Comparison of ENCODE assay signal across 8 mouse cellular contexts in genomic region chr8:95392604-95393003, GRCm38 (mm10). TPM values are rescaled to one million over a fixed set of nuclear protein-coding genes. Genes with fewer than 3 reads are reported as not detected.
DNase-seq lines count a peak whose midpoint lies in the region; ATAC-seq and TF ChIP-seq lines count a peak whose summit lies in the region.
"Had no signal": no experiment of that assay in that cellular context is flagged by ENCODE, and none has a peak within 500 bp of the region (broad histone marks: within the 10 kb centered on the region; RNA-seq: fewer than 3 reads in every experiment).

No protein-coding gene starts in this region.

- no peaks in the 10 kb centered on the region for H3K9me3 ChIP-seq in midbrain, embryonic 13.5 days
- no peaks in the 10 kb centered on the region for H3K9me3 ChIP-seq in midbrain, embryonic 15.5 days
- no peaks in the 10 kb centered on the region for H3K9me3 ChIP-seq in heart, embryonic 16.5 days (replicated peaks; ENCODE audit: control insufficient read depth, low read length)
- H3K9me3 ChIP-seq in kidney, postnatal 0 days (replicated peaks; ENCODE audit: low read length): no peaks in the 10 kb centered on the region
- no peaks in the 10 kb centered on the region for H3K9me3 ChIP-seq in stomach, postnatal 0 days (ENCODE audit: control insufficient read depth, low read length)

- ATAC-seq in midbrain, embryonic 13.5 days: no peak
- no peak for ATAC-seq in midbrain, embryonic 15.5 days (replicated peaks)
- ATAC-seq in heart, embryonic 16.5 days (replicated peaks; ENCODE audit: extremely low read depth, insufficient read depth, low FRiP score): peak; percentile 46
- ATAC-seq in kidney, postnatal 0 days (replicated peaks; ENCODE audit: low FRiP score, low read depth): no peak
- peak; percentile 14; the same call in 1 of the 2 replicates for ATAC-seq in stomach, postnatal 0 days (ENCODE audit: low FRiP score, low TSS enrichment)

- TF ChIP-seq CTCF in kidney, postnatal 0 days (IDR thresholded peaks at IDR 0.05; ENCODE audit: low read depth): no peak
- no peak for TF ChIP-seq CTCF in stomach, postnatal 0 days (IDR thresholded peaks at IDR 0.05; ENCODE audit: low read depth)

- peaks cover 13% of the 10 kb centered on the region; the same call in 1 of the 2 replicates for H3K4me1 ChIP-seq in midbrain, embryonic 13.5 days (replicated peaks)
- 0 out of 2 replicates have a peak, but pooled peaks cover 6% of the 10 kb centered on the region for H3K4me1 ChIP-seq in midbrain, embryonic 15.5 days
- peaks cover 37% of the 10 kb centered on the region for H3K4me1 ChIP-seq in heart, embryonic 16.5 days (ENCODE audit: control insufficient read depth, insufficient read depth, low read length)
- H3K4me1 ChIP-seq in kidney, postnatal 0 days (replicated peaks; ENCODE audit: insufficient read depth, low read length): peaks cover 19% of the 10 kb centered on the region; the same call in 1 of the 2 replicates
- no peaks in the 10 kb centered on the region for H3K4me1 ChIP-seq in stomach, postnatal 0 days (replicated peaks; ENCODE audit: control insufficient read depth, insufficient read depth)

- no peak overlapping the region for H3K4me3 ChIP-seq in midbrain, embryonic 13.5 days (replicated peaks)
- no peak overlapping the region for H3K4me3 ChIP-seq in midbrain, embryonic 15.5 days
- H3K4me3 ChIP-seq in heart, embryonic 16.5 days (ENCODE audit: low read length): no peak overlapping the region
- no peak overlapping the region for H3K4me3 ChIP-seq in kidney, postnatal 0 days (replicated peaks; ENCODE audit: low read depth, low read length)
- no peak overlapping the region for H3K4me3 ChIP-seq in stomach, postnatal 0 days (ENCODE audit: low read depth, low read length)

- TF ChIP-seq EP300 in stomach, postnatal 0 days (optimal IDR thresholded peaks at IDR 0.05): no peak

- WGBS in midbrain, embryonic 13.5 days: 87% methylated on average over 5 of the region's 5 CpGs
- WGBS in midbrain, embryonic 15.5 days: 75% methylated on average over 5 of the region's 5 CpGs
- WGBS in heart, embryonic 16.5 days: 62% methylated on average over 5 of the region's 5 CpGs
- 75% methylated on average over 5 of the region's 5 CpGs for WGBS in kidney, postnatal 0 days
- 71% methylated on average over 5 of the region's 5 CpGs for WGBS in stomach, postnatal 0 days

- H3K36me3 ChIP-seq in midbrain, embryonic 13.5 days: no peaks in the 10 kb centered on the region
- no peaks in the 10 kb centered on the region for H3K36me3 ChIP-seq in midbrain, embryonic 15.5 days (replicated peaks)
- H3K36me3 ChIP-seq in heart, embryonic 16.5 days (ENCODE audit: control insufficient read depth, insufficient read depth): no peaks in the 10 kb centered on the region
- H3K36me3 ChIP-seq in kidney, postnatal 0 days (ENCODE audit: insufficient read depth, low read length): no peaks in the 10 kb centered on the region
- H3K36me3 ChIP-seq in stomach, postnatal 0 days (ENCODE audit: control insufficient read depth, insufficient read depth, low read length): no peaks in the 10 kb centered on the region

- no peak overlapping the region for H3K9ac ChIP-seq in midbrain, embryonic 13.5 days (replicated peaks)
- H3K9ac ChIP-seq in midbrain, embryonic 15.5 days: no peak overlapping the region
- no peak overlapping the region for H3K9ac ChIP-seq in heart, embryonic 16.5 days (ENCODE audit: low read length)
- H3K9ac ChIP-seq in kidney, postnatal 0 days (ENCODE audit: low read depth, low read length): no peak overlapping the region
- no peak overlapping the region for H3K9ac ChIP-seq in stomach, postnatal 0 days (ENCODE audit: low read length)

- H3K27ac ChIP-seq in midbrain, embryonic 13.5 days: 0 out of 2 replicates have a peak overlapping the region, but pooled peaks have one; percentile 20
- H3K27ac ChIP-seq in midbrain, embryonic 15.5 days: no peak overlapping the region
- H3K27ac ChIP-seq in heart, embryonic 16.5 days (ENCODE audit: low read length): peak overlapping the region; percentile 77
- peak overlapping the region; percentile 63 for H3K27ac ChIP-seq in kidney, postnatal 0 days
- H3K27ac ChIP-seq in stomach, postnatal 0 days (replicated peaks): no peak overlapping the region

- no peak overlapping the region for H3K4me2 ChIP-seq in midbrain, embryonic 13.5 days (replicated peaks)
- H3K4me2 ChIP-seq in midbrain, embryonic 15.5 days: no peak overlapping the region
- no peak overlapping the region for H3K4me2 ChIP-seq in heart, embryonic 16.5 days (ENCODE audit: low read depth, low read length)
- no peak overlapping the region for H3K4me2 ChIP-seq in kidney, postnatal 0 days (ENCODE audit: low read length)
- no peak overlapping the region for H3K4me2 ChIP-seq in stomach, postnatal 0 days (replicated peaks; ENCODE audit: low read depth)

- DNase-seq in kidney, postnatal 0 days (ENCODE audit: low spot score): peak; percentile 55
- no peak for DNase-seq in stomach, postnatal 0 days (ENCODE audit: low spot score)
- DNase-seq in urinary bladder, postnatal 10 days (ENCODE audit: low spot score): no peak
- no peak for DNase-seq in urinary bladder, adult 18-20 months (ENCODE audit: low spot score in 2 of 2)
- DNase-seq: cerebellum, adult 11-12 months had no signal

- no peaks in the 10 kb centered on the region for H3K27me3 ChIP-seq in midbrain, embryonic 13.5 days
- H3K27me3 ChIP-seq in midbrain, embryonic 15.5 days (replicated peaks): no peaks in the 10 kb centered on the region
- H3K27me3 ChIP-seq in heart, embryonic 16.5 days (ENCODE audit: control insufficient read depth, insufficient read depth, low read length): no peaks in the 10 kb centered on the region
- no peaks in the 10 kb centered on the region for H3K27me3 ChIP-seq in kidney, postnatal 0 days (ENCODE audit: insufficient read depth, low read length)
- H3K27me3 ChIP-seq in stomach, postnatal 0 days (ENCODE audit: control insufficient read depth, insufficient read depth, low read length): no peaks in the 10 kb centered on the region

RNA-seq across cellular contexts. Expression of gene Mmp15, which starts 40.5 kb away (rescaled TPM):
- polyA plus RNA-seq in midbrain, embryonic 13.5 days (2015; fragmentation: Nextera tagmentation; extraction: Ambion mirVana): 12.1 and 15.3 TPM in 2 replicates
- 18.1 and 18.7 TPM in 2 replicates for polyA plus RNA-seq in midbrain, embryonic 15.5 days (2015; fragmentation: Nextera tagmentation; extraction: Ambion mirVana)
- polyA plus RNA-seq in heart, embryonic 16.5 days (2015; fragmentation: Nextera tagmentation; extraction: Ambion mirVana): 30.1 and 39.4 TPM in 2 replicates
- polyA plus RNA-seq in kidney, postnatal 0 days (2015; fragmentation: Nextera tagmentation; extraction: Ambion mirVana): 5.0 and 5.8 TPM in 2 replicates
- 19.0 and 21.7 TPM in 2 replicates for polyA plus RNA-seq in stomach, postnatal 0 days (2015; fragmentation: Nextera tagmentation; extraction: Ambion mirVana)

RNA-seq across cellular contexts. Expression of gene Cfap20, which starts 42.1 kb away (rescaled TPM):
- 130 and 135 TPM in 2 replicates for polyA plus RNA-seq in midbrain, embryonic 13.5 days (2015; fragmentation: Nextera tagmentation; extraction: Ambion mirVana)
- 120 and 121 TPM in 2 replicates for polyA plus RNA-seq in midbrain, embryonic 15.5 days (2015; fragmentation: Nextera tagmentation; extraction: Ambion mirVana)
- polyA plus RNA-seq in heart, embryonic 16.5 days (2015; fragmentation: Nextera tagmentation; extraction: Ambion mirVana): 155 and 167 TPM in 2 replicates
- polyA plus RNA-seq in kidney, postnatal 0 days (2015; fragmentation: Nextera tagmentation; extraction: Ambion mirVana): 126 and 129 TPM in 2 replicates
- 85.5 and 85.7 TPM in 2 replicates for polyA plus RNA-seq in stomach, postnatal 0 days (2015; fragmentation: Nextera tagmentation; extraction: Ambion mirVana)

Comparison
In these comparisons a context has a peak if more than half of its experiments do, and no peak if none do; other contexts are left out.
1. H3K27ac ChIP-seq: peak in midbrain, embryonic 13.5 days (single experiment), heart, embryonic 16.5 days (single experiment) and kidney, postnatal 0 days (single experiment); none in midbrain, embryonic 15.5 days (single experiment) and stomach, postnatal 0 days (single experiment).
2. ATAC-seq: peak in heart, embryonic 16.5 days (single experiment) and stomach, postnatal 0 days (single experiment); none in midbrain, embryonic 13.5 days (single experiment), midbrain, embryonic 15.5 days (single experiment) and kidney, postnatal 0 days (single experiment).